36 mouse cellular contexts compared by ENCODE assay signal in the genomic region with DNA sequence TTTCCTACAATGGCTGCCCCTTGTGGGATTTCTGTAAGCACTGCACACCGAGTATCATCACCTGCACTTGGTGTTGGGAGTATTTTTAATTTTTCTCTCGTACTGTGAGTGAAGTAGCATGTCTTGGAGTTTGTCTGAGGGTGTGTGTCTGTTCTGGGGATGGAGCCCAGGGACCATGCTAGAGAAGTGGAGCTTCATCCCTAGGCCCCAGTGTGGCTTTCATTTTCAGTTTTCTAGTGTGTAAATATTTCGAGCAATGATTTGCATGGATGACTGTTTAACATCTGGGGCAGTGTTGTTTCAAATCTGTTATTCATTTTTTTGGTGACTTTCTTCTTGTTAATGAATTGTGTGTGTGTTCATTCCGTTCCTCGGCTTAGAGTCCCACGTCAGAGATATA. TPM values are rescaled to one million over a fixed set of nuclear protein-coding genes. Genes with fewer than 3 reads are reported as not detected.
"Had no signal": no experiment of that assay in that cellular context is flagged by ENCODE, and none has a peak within 500 bp of the region (broad histone marks: within the 10 kb centered on the region; RNA-seq: fewer than 3 reads in every experiment).

No protein-coding gene starts in this region.

- H3K4me2 ChIP-seq: limb, embryonic 12.5 days; limb, embryonic 13.5 days; limb, embryonic 15.5 days; liver, embryonic 11.5 days; liver, embryonic 12.5 days; liver, embryonic 13.5 days; liver, embryonic 15.5 days; lung, embryonic 14.5 days; lung, embryonic 15.5 days; midbrain, embryonic 11.5 days; midbrain, embryonic 12.5 days; midbrain, embryonic 13.5 days; midbrain, embryonic 15.5 days had no signal

- H3K4me1 ChIP-seq: limb, embryonic 10.5 days; limb, embryonic 12.5 days; limb, embryonic 13.5 days; limb, embryonic 15.5 days; liver, embryonic 12.5 days; liver, embryonic 13.5 days; liver, embryonic 15.5 days; lung, embryonic 15.5 days; megakaryocyte, embryonic 14.5 days; midbrain, embryonic 10.5 days; midbrain, embryonic 12.5 days; midbrain, embryonic 13.5 days; midbrain, embryonic 15.5 days had no signal

- H3K27ac ChIP-seq: limb, embryonic 10.5 days; limb, embryonic 12.5 days; limb, embryonic 13.5 days; limb, embryonic 15.5 days; liver, embryonic 12.5 days; liver, embryonic 13.5 days; liver, embryonic 14.5 days; liver, embryonic 15.5 days; lung, embryonic 15.5 days; macrophage; midbrain, embryonic 10.5 days; midbrain, embryonic 12.5 days; midbrain, embryonic 13.5 days; midbrain, embryonic 15.5 days had no signal

- H3K36me3 ChIP-seq: limb, embryonic 10.5 days; limb, embryonic 12.5 days; limb, embryonic 13.5 days; limb, embryonic 15.5 days; liver, embryonic 12.5 days; liver, embryonic 13.5 days; liver, embryonic 15.5 days; lung, embryonic 15.5 days; midbrain, embryonic 10.5 days; midbrain, embryonic 12.5 days; midbrain, embryonic 13.5 days; midbrain, embryonic 15.5 days had no signal

- H3K9me3 ChIP-seq: limb, embryonic 10.5 days; limb, embryonic 12.5 days; limb, embryonic 15.5 days; liver, embryonic 12.5 days; liver, embryonic 15.5 days; lung, embryonic 15.5 days; megakaryocyte, embryonic 14.5 days; midbrain, embryonic 10.5 days; midbrain, embryonic 12.5 days; midbrain, embryonic 13.5 days; midbrain, embryonic 15.5 days had no signal

- DNase-seq: left cerebral cortex, postnatal 4 days; liver; liver, embryonic 13.5 days; liver, postnatal 0 days; lung, adult 18-20 months; lung, adult 2 months; lung, embryonic 14.5 days; lung, postnatal 10 days; lung, postnatal 14 days; lung, postnatal 36 days; lung, postnatal 4 days; midbrain, embryonic 14.5 days had no signal

- H3K4me3 ChIP-seq: limb, embryonic 10.5 days; limb, embryonic 12.5 days; limb, embryonic 13.5 days; limb, embryonic 15.5 days; liver, embryonic 12.5 days; liver, embryonic 13.5 days; liver, embryonic 15.5 days; lung, embryonic 15.5 days; megakaryocyte, embryonic 14.5 days; midbrain, embryonic 10.5 days; midbrain, embryonic 12.5 days; midbrain, embryonic 13.5 days; midbrain, embryonic 15.5 days; myocyte had no signal

- H3K27me3 ChIP-seq: limb, embryonic 12.5 days; limb, embryonic 13.5 days; limb, embryonic 15.5 days; liver, embryonic 12.5 days; liver, embryonic 13.5 days; liver, embryonic 15.5 days; lung, embryonic 15.5 days; megakaryocyte, embryonic 14.5 days; midbrain, embryonic 12.5 days; midbrain, embryonic 13.5 days; midbrain, embryonic 15.5 days had no signal

- H3K9ac ChIP-seq: limb, embryonic 12.5 days; limb, embryonic 13.5 days; limb, embryonic 15.5 days; liver, embryonic 12.5 days; liver, embryonic 13.5 days; liver, embryonic 14.5 days; liver, embryonic 15.5 days; liver, postnatal 0 days; lung, embryonic 14.5 days; lung, embryonic 15.5 days; midbrain, embryonic 12.5 days; midbrain, embryonic 13.5 days; midbrain, embryonic 15.5 days had no signal

RNA-seq across cellular contexts. Expression of a gene that starts 31.9 kb away (rescaled TPM):
- total RNA-seq: liver, adult 2 months; megakaryocyte progenitor cell, adult 5-6 weeks; megakaryocyte, adult 5-6 weeks; megakaryocyte-erythroid progenitor cell, adult 5-6 weeks; monocyte, adult 5-6 weeks had no signal
- polyA plus RNA-seq: limb, embryonic 10.5 days; limb, embryonic 11.5 days; liver, adult 2 months; liver, embryonic 12.5 days; liver, embryonic 15.5 days; liver, embryonic 16.5 days; liver, postnatal 0 days; macrophage; myocyte had no signal
